9 mouse cellular contexts compared by ENCODE assay signal in the genomic region with DNA sequence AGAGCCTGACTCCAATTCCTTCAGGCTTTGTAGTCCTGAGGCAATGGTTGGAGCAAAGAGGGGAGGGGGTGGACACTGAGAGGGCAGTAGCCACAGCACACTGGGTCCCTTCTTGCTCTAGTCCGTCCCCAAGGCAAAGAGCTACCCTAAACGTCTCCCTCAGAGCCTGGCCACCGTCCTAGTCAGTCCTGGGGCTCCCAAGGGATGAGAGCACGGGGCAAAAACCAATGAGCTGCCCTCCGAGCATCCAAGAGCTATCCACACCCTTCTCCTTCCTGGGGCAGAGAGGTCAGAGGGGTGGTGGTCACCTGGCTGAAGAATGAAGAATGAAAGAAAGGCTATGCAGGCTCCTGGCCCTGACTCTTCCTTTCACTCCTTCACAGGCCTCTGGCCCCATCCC.
DNase-seq lines count a peak whose midpoint lies in the region; ATAC-seq lines count a peak whose summit lies in the region.
"Had no signal": no experiment of that assay in that cellular context is flagged by ENCODE, and none has a peak within 500 bp of the region (broad histone marks: within the 10 kb centered on the region; RNA-seq: fewer than 3 reads in every experiment).

No protein-coding gene starts in this region.

- no peaks in the 10 kb centered on the region for H3K9me3 ChIP-seq in heart, embryonic 12.5 days (replicated peaks)
- no peaks in the 10 kb centered on the region for H3K9me3 ChIP-seq in heart, embryonic 11.5 days (replicated peaks; ENCODE audit: control insufficient read depth, low read length)
- no peaks in the 10 kb centered on the region for H3K9me3 ChIP-seq in forebrain, embryonic 16.5 days (ENCODE audit: control insufficient read depth, low read length)
- H3K9me3 ChIP-seq in midbrain, embryonic 12.5 days: no peaks in the 10 kb centered on the region
- H3K9me3 ChIP-seq in liver, embryonic 12.5 days (replicated peaks): no peaks in the 10 kb centered on the region

- WGBS in heart, embryonic 12.5 days: 11% methylated on average over 5 of the region's 5 CpGs
- 18% methylated on average over 5 of the region's 5 CpGs for WGBS in heart, embryonic 11.5 days (ENCODE audit: insufficient replicate concordance)
- 20% methylated on average over 5 of the region's 5 CpGs for WGBS in forebrain, embryonic 16.5 days
- 18% methylated on average over 5 of the region's 5 CpGs for WGBS in midbrain, embryonic 12.5 days
- 17% methylated on average over 5 of the region's 5 CpGs for WGBS in liver, embryonic 12.5 days (ENCODE audit: insufficient replicate concordance)

- H3K27me3 ChIP-seq in heart, embryonic 12.5 days (replicated peaks): peaks cover 88% of the 10 kb centered on the region
- H3K27me3 ChIP-seq in heart, embryonic 11.5 days (ENCODE audit: control insufficient read depth, insufficient read depth, low read length): peaks cover 71% of the 10 kb centered on the region
- H3K27me3 ChIP-seq in forebrain, embryonic 16.5 days (replicated peaks; ENCODE audit: control insufficient read depth, insufficient read depth, low read length): no peaks in the 10 kb centered on the region
- H3K27me3 ChIP-seq in midbrain, embryonic 12.5 days: peaks cover 62% of the 10 kb centered on the region
- peaks cover 75% of the 10 kb centered on the region for H3K27me3 ChIP-seq in liver, embryonic 12.5 days (replicated peaks)

- ATAC-seq in heart, embryonic 12.5 days (ENCODE audit: insufficient number of reproducible peaks, low FRiP score): no peak
- ATAC-seq in heart, embryonic 11.5 days (replicated peaks; ENCODE audit: insufficient number of reproducible peaks, low FRiP score, low TSS enrichment): no peak
- ATAC-seq in forebrain, embryonic 16.5 days: no peak
- no peak for ATAC-seq in midbrain, embryonic 12.5 days (ENCODE audit: low FRiP score, low read depth)
- no peak for ATAC-seq in liver, embryonic 12.5 days
- ATAC-seq: lung, postnatal 0 days had no signal

- H3K4me3 ChIP-seq in heart, embryonic 12.5 days: 0 out of 2 replicates have a peak overlapping the region, but pooled peaks have one; percentile 57
- no peak overlapping the region for H3K4me3 ChIP-seq in heart, embryonic 11.5 days (ENCODE audit: low read depth, low read length)
- H3K4me3 ChIP-seq in brown adipose tissue, adult 24 weeks (ENCODE audit: insufficient read depth, low read depth, low read length): peak overlapping the region; percentile 79
- peak overlapping the region; percentile 57 for H3K4me3 ChIP-seq in forebrain, embryonic 16.5 days (replicated peaks; ENCODE audit: low read length)
- peak overlapping the region; percentile 59 for H3K4me3 ChIP-seq in midbrain, embryonic 12.5 days
- no peak overlapping the region for H3K4me3 ChIP-seq in liver, embryonic 12.5 days

- H3K9ac ChIP-seq in heart, embryonic 12.5 days: no peak overlapping the region
- no peak overlapping the region for H3K9ac ChIP-seq in heart, embryonic 11.5 days (ENCODE audit: low read depth, low read length)
- peak overlapping the region; percentile 71 for H3K9ac ChIP-seq in forebrain, embryonic 16.5 days (replicated peaks; ENCODE audit: low read depth, low read length)
- no peak overlapping the region; the same call in 1 of the 2 replicates for H3K9ac ChIP-seq in midbrain, embryonic 12.5 days (replicated peaks)
- no peak overlapping the region for H3K9ac ChIP-seq in liver, embryonic 12.5 days

- no peak for DNase-seq in frontal cortex, postnatal 36 days (ENCODE audit: low spot score in 2 of 2)
- DNase-seq in right cerebral cortex, adult 18-20 months: no peak

- peak overlapping the region; percentile 95; the same call in 1 of the 2 replicates for H3K4me2 ChIP-seq in heart, embryonic 12.5 days
- H3K4me2 ChIP-seq in heart, embryonic 11.5 days: no peak overlapping the region
- H3K4me2 ChIP-seq in forebrain, embryonic 16.5 days (ENCODE audit: low read length): peak overlapping the region; percentile 80
- peak overlapping the region; percentile 89 for H3K4me2 ChIP-seq in midbrain, embryonic 12.5 days (replicated peaks)
- no peak overlapping the region for H3K4me2 ChIP-seq in liver, embryonic 12.5 days

- H3K4me1 ChIP-seq in heart, embryonic 12.5 days (replicated peaks): peaks cover 8% of the 10 kb centered on the region
- H3K4me1 ChIP-seq in heart, embryonic 11.5 days (ENCODE audit: control insufficient read depth, insufficient read depth, low read length): 0 out of 2 replicates have a peak, but pooled peaks cover 3% of the 10 kb centered on the region
- H3K4me1 ChIP-seq in brown adipose tissue, adult 24 weeks (ENCODE audit: control insufficient read depth, insufficient read depth, insufficient read length, low read length): peaks cover 4% of the 10 kb centered on the region
- peaks cover 30% of the 10 kb centered on the region for H3K4me1 ChIP-seq in forebrain, embryonic 16.5 days (replicated peaks; ENCODE audit: control insufficient read depth, insufficient read depth, low read length)
- peaks cover 27% of the 10 kb centered on the region for H3K4me1 ChIP-seq in midbrain, embryonic 12.5 days
- no peaks in the 10 kb centered on the region for H3K4me1 ChIP-seq in liver, embryonic 12.5 days

- no peak overlapping the region for H3K27ac ChIP-seq in heart, embryonic 12.5 days (ENCODE audit: poor library complexity, severe bottlenecking)
- H3K27ac ChIP-seq in heart, embryonic 11.5 days (ENCODE audit: low read depth, low read length): no peak overlapping the region
- peak overlapping the region; percentile 39 for H3K27ac ChIP-seq in brown adipose tissue, adult 24 weeks (replicated peaks; ENCODE audit: low read depth, low read length)
- H3K27ac ChIP-seq in forebrain, embryonic 16.5 days (ENCODE audit: low read length): no peak overlapping the region
- H3K27ac ChIP-seq in midbrain, embryonic 12.5 days (replicated peaks): no peak overlapping the region
- no peak overlapping the region for H3K27ac ChIP-seq in liver, embryonic 12.5 days

- no peaks in the 10 kb centered on the region for H3K36me3 ChIP-seq in heart, embryonic 12.5 days
- no peaks in the 10 kb centered on the region for H3K36me3 ChIP-seq in heart, embryonic 11.5 days (ENCODE audit: control insufficient read depth, insufficient read depth, low read length)
- H3K36me3 ChIP-seq in forebrain, embryonic 16.5 days (ENCODE audit: control insufficient read depth, insufficient read depth): no peaks in the 10 kb centered on the region
- no peaks in the 10 kb centered on the region for H3K36me3 ChIP-seq in midbrain, embryonic 12.5 days
- H3K36me3 ChIP-seq in liver, embryonic 12.5 days: no peaks in the 10 kb centered on the region

Comparison
In these comparisons a context has a peak if more than half of its experiments do, and no peak if none do; other contexts are left out.
1. H3K4me2 ChIP-seq: peak in heart, embryonic 12.5 days (single experiment), forebrain, embryonic 16.5 days (single experiment) and midbrain, embryonic 12.5 days (single experiment); none in heart, embryonic 11.5 days (single experiment) and liver, embryonic 12.5 days (single experiment).
2. H3K4me3 ChIP-seq: peak in heart, embryonic 12.5 days (single experiment), brown adipose tissue, adult 24 weeks (single experiment), forebrain, embryonic 16.5 days (single experiment) and midbrain, embryonic 12.5 days (single experiment); none in heart, embryonic 11.5 days (single experiment) and liver, embryonic 12.5 days (single experiment).